Comparison of ENCODE assay signal across 8 mouse cellular contexts in the genomic region with DNA sequence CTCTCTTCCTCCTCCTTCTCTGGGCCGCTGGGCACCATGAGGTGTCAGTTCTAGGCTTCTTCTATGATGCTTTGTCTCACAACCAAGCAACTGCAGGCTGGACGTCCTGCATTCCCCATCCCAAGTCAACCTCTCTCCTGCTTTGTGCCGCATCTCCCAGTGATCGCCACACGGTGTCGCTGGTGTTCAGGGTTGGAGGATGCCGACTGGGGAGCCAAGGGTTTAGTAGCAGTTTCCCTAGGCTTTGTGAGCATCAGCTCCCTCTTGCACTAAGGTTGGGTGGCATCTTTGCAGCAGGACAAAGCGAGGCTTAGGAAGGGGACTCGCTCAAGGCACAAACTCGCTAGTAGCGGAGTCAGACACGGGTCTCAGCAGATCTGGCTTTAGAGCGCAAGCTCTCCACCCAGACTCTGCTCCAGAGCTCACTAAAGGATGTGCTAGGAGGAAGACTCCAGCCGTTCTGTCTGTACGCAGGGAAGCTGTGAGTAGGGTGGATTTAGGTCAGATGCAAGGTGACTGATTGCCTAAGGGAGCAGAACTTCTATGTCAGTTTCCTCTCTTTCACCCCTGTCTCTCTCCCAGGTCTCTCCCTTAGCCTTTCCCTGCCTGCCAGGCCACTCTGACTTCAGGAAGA. TPM values are rescaled to one million over a fixed set of nuclear protein-coding genes. Genes with fewer than 3 reads are reported as not detected.
DNase-seq lines count a peak whose midpoint lies in the region; ATAC-seq lines count a peak whose summit lies in the region.

No protein-coding gene starts in this region.

- peak overlapping the region; percentile 46 for H3K9ac ChIP-seq in hindbrain, embryonic 12.5 days

- peak; percentile 94 for DNase-seq in NIH3T3 (ENCODE audit: low read depth)
- DNase-seq in cerebellum, postnatal 10 days = peak; percentile 95 to 96
- peak; percentile 61 to 81 for DNase-seq in frontal cortex, postnatal 14 days (ENCODE audit: low spot score in 2 of 2)
- DNase-seq in layer of hippocampus, adult 9-11 months = peak; percentile 63
- DNase-seq in lung, postnatal 10 days = peak; percentile 91
- peak; percentile 92 for DNase-seq in ovary, postnatal 14 days (ENCODE audit: low spot score)
- peak; percentile 82 for DNase-seq in thymus, postnatal 0 days (ENCODE audit: low spot score)

- peak; percentile 56 for ATAC-seq in hindbrain, embryonic 12.5 days (ENCODE audit: low FRiP score)

- H3K27me3 ChIP-seq in hindbrain, embryonic 12.5 days = peaks cover 4% of the 10 kb centered on the region; the same call in 1 of the 2 replicates

- peaks cover 10% of the 10 kb centered on the region for H3K4me1 ChIP-seq in hindbrain, embryonic 12.5 days

- peaks cover 2% of the 10 kb centered on the region for H3K9me3 ChIP-seq in hindbrain, embryonic 12.5 days (replicated peaks)

- H3K36me3 ChIP-seq in hindbrain, embryonic 12.5 days = peaks cover 27% of the 10 kb centered on the region

- no peak overlapping the region for H3K4me3 ChIP-seq in hindbrain, embryonic 12.5 days

- H3K4me2 ChIP-seq in hindbrain, embryonic 12.5 days (replicated peaks) = 0 out of 2 replicates have a peak overlapping the region, but pooled peaks have one; percentile 14

- peak overlapping the region; percentile 64 for H3K27ac ChIP-seq in hindbrain, embryonic 12.5 days

- WGBS in hindbrain, embryonic 12.5 days = 4% methylated on average over 15 of the region's 15 CpGs

RNA-seq across cellular contexts. Expression of a gene that starts 15.3 kb away (rescaled TPM):
- polyA plus RNA-seq in hindbrain, embryonic 12.5 days (2016; fragmentation: Nextera tagmentation; extraction: Ambion mirVana) = 85.5 and 89.9 TPM in 2 replicates
- polyA plus RNA-seq in thymus, postnatal 0 days (2015; fragmentation: Nextera tagmentation; extraction: Ambion mirVana) = 42.1 and 46.1 TPM in 2 replicates

RNA-seq across cellular contexts. Expression of a gene that starts 15.6 kb away (rescaled TPM):
- polyA plus RNA-seq in hindbrain, embryonic 12.5 days (2016; fragmentation: Nextera tagmentation; extraction: Ambion mirVana) = 11.6 and 12.8 TPM in 2 replicates
- polyA plus RNA-seq in thymus, postnatal 0 days (2015; fragmentation: Nextera tagmentation; extraction: Ambion mirVana) = not detected in 2 replicates

RNA-seq across cellular contexts. Expression of a gene that starts 27.0 kb away (rescaled TPM):
- polyA plus RNA-seq in hindbrain, embryonic 12.5 days (2016; fragmentation: Nextera tagmentation; extraction: Ambion mirVana) = 10.3 and 11.9 TPM in 2 replicates
- polyA plus RNA-seq in thymus, postnatal 0 days (2015; fragmentation: Nextera tagmentation; extraction: Ambion mirVana) = 43.3 and 45.2 TPM in 2 replicates

RNA-seq across cellular contexts. Expression of a gene that starts 37.1 kb away (rescaled TPM):
- 15.2 and 15.9 TPM in 2 replicates for polyA plus RNA-seq in hindbrain, embryonic 12.5 days (2016; fragmentation: Nextera tagmentation; extraction: Ambion mirVana)
- polyA plus RNA-seq in thymus, postnatal 0 days (2015; fragmentation: Nextera tagmentation; extraction: Ambion mirVana) = 36.2 and 37.7 TPM in 2 replicates

RNA-seq across cellular contexts. Expression of a gene that starts 45.4 kb away (rescaled TPM):
- 77.6 and 80.6 TPM in 2 replicates for polyA plus RNA-seq in hindbrain, embryonic 12.5 days (2016; fragmentation: Nextera tagmentation; extraction: Ambion mirVana)
- 10.2 and 10.9 TPM in 2 replicates for polyA plus RNA-seq in thymus, postnatal 0 days (2015; fragmentation: Nextera tagmentation; extraction: Ambion mirVana)

Comparison
In these comparisons a context has a peak if more than half of its experiments do, and no peak if none do; other contexts are left out.
1. RNA of a gene that starts 15.6 kb away (polyA plus RNA-seq): 11.6 to 12.8 TPM in hindbrain, embryonic 12.5 days; not detected in thymus, postnatal 0 days; every median in the first group is over 10 times any median in the second.
2. Peak in every context shown above with its lines, with median percentiles within 50 percentile points of each other: DNase-seq.